Mouse (Mus musculus): ENCODE data around the gene Cyp4f15.
A peak's percentile ranks its signal among the peaks of the same experiment; 100 is the strongest.
"Not testable (repeated sequence)": the region's sequence is repeated elsewhere in the genome, so short reads cannot be mapped to it uniquely, and the experiment has no call there.

Gene Cyp4f15

GRCm38 (mm10) chr17:32685048-32685750 is at the start of gene Cyp4f15:
TSS of gene Cyp4f15 (plus strand) at chr17:32685627.
- DNase-seq: peak; percentile 6

- DNase-seq: no peak
These were observed 49.1 kb upstream of the Cyp4f15 start for GRCm38 (mm10) chr17:32636341-32636740.

- no peak for DNase-seq
These were observed 48.3 kb upstream of the Cyp4f15 start for GRCm38 (mm10) chr17:32637151-32637550.

DNA sequence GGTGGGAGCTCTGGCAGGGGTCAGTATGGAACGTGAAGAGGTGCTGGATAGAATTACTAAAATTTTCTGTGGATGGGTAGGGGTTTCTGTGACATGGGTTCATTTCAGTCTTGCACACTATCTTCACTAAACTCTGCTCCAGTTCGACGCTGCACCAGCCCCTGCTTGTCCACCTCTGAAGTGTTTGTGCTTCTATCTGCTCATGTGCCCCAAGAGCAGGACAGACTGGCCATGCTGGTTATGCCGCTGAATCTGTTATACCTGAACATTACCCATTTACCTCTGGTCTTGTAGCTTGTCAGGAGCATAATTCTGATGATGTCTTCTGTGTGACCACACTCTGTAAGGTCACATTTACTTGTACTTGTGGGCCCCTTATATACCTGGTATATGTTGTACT is 38.8 kb upstream of the Cyp4f15 start:
- no peak for DNase-seq

GRCm38 (mm10) chr17:32653860-32654259 is 31.6 kb upstream of the Cyp4f15 start:
- DNase-seq: no peak

DNA sequence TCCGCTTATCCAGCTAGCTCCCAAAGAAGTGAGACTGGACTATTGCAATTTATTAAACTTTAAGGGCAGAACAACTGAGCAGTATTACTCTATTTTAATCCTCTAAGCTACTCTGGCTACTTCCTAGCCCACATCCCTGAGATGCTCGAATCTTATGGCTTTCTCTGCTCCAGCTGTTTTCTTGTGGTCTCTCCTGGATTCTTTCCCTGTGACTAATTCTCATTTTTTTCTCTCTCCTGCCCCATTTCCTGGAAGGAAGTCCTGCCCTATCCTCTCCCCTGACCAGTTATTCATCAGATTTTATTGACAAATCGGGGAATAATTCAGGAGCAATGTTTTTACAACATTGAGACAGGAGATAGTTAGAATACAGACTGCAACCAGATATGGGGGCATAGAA is 28.4 kb upstream of the Cyp4f15 start:
- no peak for DNase-seq

DNA sequence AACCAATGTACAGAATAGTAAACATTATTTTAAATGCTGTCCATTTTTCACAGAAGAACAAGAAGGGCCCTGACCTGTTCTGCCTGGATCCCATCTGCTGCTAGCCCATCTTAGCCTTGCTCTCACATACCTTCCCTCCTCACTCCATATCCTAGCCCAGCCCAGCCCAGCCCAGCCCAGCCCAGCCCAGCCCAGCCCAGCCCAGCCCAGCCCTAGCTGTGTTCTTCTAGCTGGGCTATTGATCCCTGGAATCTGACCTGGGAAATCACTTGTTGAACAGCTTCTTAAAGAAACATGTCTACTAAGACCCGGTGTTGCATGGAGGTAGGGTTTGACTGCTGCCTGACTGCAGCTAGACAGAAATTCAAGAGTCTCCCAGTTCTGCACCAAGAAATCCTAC is 27.2 kb upstream of the Cyp4f15 start:
- DNase-seq: no peak

DNA sequence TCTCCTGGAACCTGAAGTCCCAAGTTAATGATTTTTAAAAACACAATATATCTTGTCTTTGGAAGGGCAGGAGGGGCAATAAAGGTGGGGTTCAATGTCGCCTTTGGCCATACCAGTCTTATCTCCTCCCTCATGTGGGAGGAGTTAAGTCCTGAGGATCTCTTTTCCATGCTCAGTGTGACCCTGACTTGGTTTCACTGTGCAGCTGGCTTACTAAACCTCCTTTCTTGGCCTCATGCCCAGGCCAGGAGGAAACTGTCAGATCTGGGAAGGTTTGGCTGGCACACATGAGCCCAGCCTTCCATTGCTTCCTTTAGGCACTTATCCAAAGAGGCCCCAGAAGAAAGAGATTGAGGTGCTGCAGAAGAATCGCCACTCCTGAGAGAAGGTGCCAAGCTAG is 26.7 kb upstream of the Cyp4f15 start, which contains the start of gene Cyp4f40:
Gene Cyp4f40 (plus strand): TSS at position 189 of the 400 bp plus-strand sequence.
- DNase-seq: no peak

GRCm38 (mm10) chr17:32673976-32674375 is 11.5 kb upstream of the Cyp4f15 start:
- no peak for DNase-seq

GRCm38 (mm10) chr17:32676040-32676635 is 9.3 kb upstream of the Cyp4f15 start:
- DNase-seq: no peak

DNA sequence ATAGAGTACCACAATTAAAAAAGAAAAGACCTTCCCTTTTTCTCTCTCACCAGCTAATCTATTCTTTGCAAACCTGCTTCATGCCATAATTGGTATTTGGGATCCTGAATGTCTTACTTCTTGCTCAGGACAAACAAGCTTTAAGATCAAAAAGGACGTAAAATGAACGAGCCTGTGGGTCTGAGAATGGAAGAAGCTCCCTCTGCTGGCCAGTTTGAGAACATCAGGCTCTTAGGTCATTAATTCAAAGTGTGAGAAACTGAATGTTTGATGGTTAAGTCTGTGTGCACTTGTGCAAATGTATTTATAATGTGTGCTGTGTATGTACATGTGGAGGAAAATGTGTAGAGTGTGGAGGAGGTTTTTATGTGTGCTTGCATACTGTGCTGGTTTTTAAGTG is 5.0 kb upstream of the Cyp4f15 start:
- DNase-seq: peak; percentile 13

DNA sequence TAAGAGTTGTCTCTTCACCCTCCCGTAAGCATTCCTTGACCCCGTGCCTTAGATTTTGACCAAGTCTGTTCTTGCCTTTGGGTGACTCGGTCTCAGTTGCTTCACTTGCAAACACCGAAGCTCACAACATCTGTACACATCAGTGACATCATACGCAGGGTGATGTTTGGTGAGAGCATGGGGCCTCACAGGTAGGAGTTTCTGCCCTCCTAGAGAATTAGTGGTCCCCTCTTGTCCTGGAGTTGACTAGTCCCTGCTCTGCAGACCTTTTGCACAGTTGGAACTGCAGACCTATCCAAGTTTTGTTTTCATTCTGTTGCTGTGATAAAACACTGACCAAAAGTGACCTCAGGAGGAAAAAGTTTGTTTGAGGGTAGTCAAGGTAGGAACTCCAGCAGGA is 1.3 kb downstream of the Cyp4f15 start:
- no peak for DNase-seq

GRCm38 (mm10) chr17:32690959-32691358 is 5.5 kb downstream of the Cyp4f15 start:
- DNase-seq: no peak

GRCm38 (mm10) chr17:32702826-32703225 is 17.4 kb downstream of the Cyp4f15 start:
- no peak for DNase-seq

DNA sequence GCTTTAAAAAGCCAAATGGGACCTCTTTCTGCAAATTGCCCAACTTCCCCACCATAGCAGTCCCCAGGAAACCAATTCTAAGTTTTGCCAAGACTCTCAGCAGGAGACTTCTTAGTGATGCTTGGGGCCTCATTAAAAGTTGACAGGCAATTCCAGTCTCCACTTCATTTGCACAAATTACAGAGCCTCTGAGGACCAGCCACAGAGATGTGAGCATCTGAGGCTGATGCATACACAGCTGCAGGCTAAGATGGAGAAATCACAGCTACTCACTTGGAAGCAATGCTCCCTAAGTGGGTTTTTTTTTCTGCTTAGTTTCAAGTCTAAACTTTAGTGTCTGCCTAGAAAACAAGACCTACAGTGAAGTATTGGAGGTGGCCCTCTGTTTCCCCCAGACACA is 25.1 kb downstream of the Cyp4f15 start:
- not testable (repeated sequence) for DNase-seq

GRCm38 (mm10) chr17:32722151-32722550 is 36.7 kb downstream of the Cyp4f15 start:
- DNase-seq: not testable (repeated sequence)

- no peak for DNase-seq
These were observed 37.3 kb downstream of the Cyp4f15 start for GRCm38 (mm10) chr17:32722771-32723170.

DNA sequence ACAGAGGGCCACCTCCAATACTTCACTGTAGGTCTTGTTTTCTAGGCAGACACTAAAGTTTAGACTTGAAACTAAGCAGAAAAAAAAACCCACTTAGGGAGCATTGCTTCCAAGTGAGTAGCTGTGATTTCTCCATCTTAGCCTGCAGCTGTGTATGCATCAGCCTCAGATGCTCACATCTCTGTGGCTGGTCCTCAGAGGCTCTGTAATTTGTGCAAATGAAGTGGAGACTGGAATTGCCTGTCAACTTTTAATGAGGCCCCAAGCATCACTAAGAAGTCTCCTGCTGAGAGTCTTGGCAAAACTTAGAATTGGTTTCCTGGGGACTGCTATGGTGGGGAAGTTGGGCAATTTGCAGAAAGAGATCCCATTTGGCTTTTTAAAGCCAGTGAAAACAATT is 40.9 kb downstream of the Cyp4f15 start:
- DNase-seq: not testable (repeated sequence)

GRCm38 (mm10) chr17:32729029-32729428 is 43.6 kb downstream of the Cyp4f15 start:
- DNase-seq: no peak

- DNase-seq: no peak
These were observed 53.0 kb downstream of the Cyp4f15 start for GRCm38 (mm10) chr17:32738406-32738805.

DNA sequence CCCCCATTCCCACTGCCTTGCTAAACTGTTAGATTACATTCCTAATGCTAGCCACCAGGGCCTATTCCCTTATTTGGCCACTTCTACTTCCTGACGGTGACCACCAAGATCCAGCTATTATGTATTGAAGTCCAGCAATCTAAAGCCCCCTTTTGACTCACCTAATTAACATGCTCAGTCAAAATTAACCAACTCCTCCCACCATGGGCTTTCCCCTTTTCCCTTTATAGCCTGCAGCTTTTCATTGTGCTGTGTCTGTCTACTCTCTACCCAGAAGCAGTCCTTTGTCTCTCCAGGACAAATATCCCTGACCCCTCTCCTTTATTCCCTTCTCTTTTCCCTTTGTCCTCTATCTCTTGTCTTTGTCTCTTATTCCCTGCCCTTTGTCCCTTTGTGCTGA is 55.6 kb downstream of the Cyp4f15 start:
- DNase-seq: no peak

DNA sequence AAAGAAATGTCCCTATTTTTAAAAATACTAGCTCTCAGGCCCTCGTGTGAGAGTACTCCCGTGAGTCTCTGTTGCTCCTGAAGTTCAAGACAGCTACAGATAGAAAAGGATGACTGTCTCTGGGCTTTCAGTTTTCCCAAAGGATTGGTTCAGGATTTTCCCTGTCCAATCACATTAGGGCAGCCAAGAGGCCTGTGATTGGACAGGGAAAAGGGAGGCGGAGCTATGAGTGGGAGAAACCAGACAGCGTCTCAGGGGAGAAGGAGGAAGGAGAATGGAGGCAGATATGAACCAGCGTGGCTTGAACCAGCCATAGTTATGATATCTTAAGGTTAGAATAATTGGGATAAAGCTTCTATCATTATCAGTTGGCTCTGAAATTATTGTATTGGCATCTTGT is 65.2 kb downstream of the Cyp4f15 start:
- DNase-seq: no peak

All from cerebellum, adult 11 months (tissue).